Mouse (Mus musculus) hematopoietic stem cell, adult 5-6 weeks (primary cell): ENCODE data around the gene Cntnap1. TPM values are rescaled to one million over a fixed set of nuclear protein-coding genes. Genes with fewer than 3 reads are reported as not detected.

Experiments used
- total RNA-seq: library from RNA; stranded (forward); fragments of 172-1452, 232-1000 nt; gene quantifications from 2 replicates; pipeline ENCODE4 v1.2.3, GENCODE M21; 2017

Gene Cntnap1
- total RNA-seq, 1 experiment from 2014 or later = not detected

Other genes with a start within 250 kb of the Cntnap1 start
- 108 and 135 TPM in 2 replicates for gene Stat3, start 231.0 kb upstream of the Cntnap1 start, total RNA-seq
- 9.8 and 13.4 TPM in 2 replicates for gene Cavin1, start 199.6 kb upstream of the Cntnap1 start, total RNA-seq
- 7.5 and 32.6 TPM in 2 replicates for gene Atp6v0a1, start 161.1 kb upstream of the Cntnap1 start, total RNA-seq
- 16.4 and 20.6 TPM in 2 replicates for gene Naglu, start 100.5 kb upstream of the Cntnap1 start, total RNA-seq
- not detected in 2 replicates for gene Hsd17b1, start 92.1 kb upstream of the Cntnap1 start, total RNA-seq
- 20.0 and 21.7 TPM in 2 replicates for gene Coasy, start 88.0 kb upstream of the Cntnap1 start, total RNA-seq
- gene Mlx, start 83.2 kb upstream of the Cntnap1 start, total RNA-seq = 36.5 and 57.0 TPM in 2 replicates
- gene Psmc3ip, start 75.1 kb upstream of the Cntnap1 start, total RNA-seq = 34.5 and 60.5 TPM in 2 replicates
- gene Retreg3, start 50.6 kb upstream of the Cntnap1 start, total RNA-seq = 30.9 and 38.8 TPM in 2 replicates
- gene Tubg1, start 50.6 kb upstream of the Cntnap1 start, total RNA-seq = 30.0 and 47.4 TPM in 2 replicates
- gene Tubg2, start 14.6 kb upstream of the Cntnap1 start, total RNA-seq = not detected in 2 replicates
- 0.50 TPM in 1 of 2 replicates, not detected in the other for gene Plekhh3, start 828 bp downstream of the Cntnap1 start, total RNA-seq
- not detected in 2 replicates for gene Ccr10, start 4.9 kb downstream of the Cntnap1 start, total RNA-seq
- gene Ezh1, start 55.9 kb downstream of the Cntnap1 start, total RNA-seq = 38.1 and 45.0 TPM in 2 replicates
- 6.9 TPM in 1 of 2 replicates, not detected in the other for gene Ramp2, start 75.5 kb downstream of the Cntnap1 start, total RNA-seq
- 55.0 and 59.3 TPM in 2 replicates for gene Vps25, start 83.2 kb downstream of the Cntnap1 start, total RNA-seq
- 0.63 TPM in 1 of 2 replicates, not detected in the other for gene Wnk4, start 90.0 kb downstream of the Cntnap1 start, total RNA-seq
- 1.3 and 2.4 TPM in 2 replicates for gene Cntd1, start 108.5 kb downstream of the Cntnap1 start, total RNA-seq
- gene Coa3, start 108.6 kb downstream of the Cntnap1 start, total RNA-seq = 24.6 and 33.0 TPM in 2 replicates
- gene Becn1, start 131.8 kb downstream of the Cntnap1 start, total RNA-seq = 139 and 177 TPM in 2 replicates
- 101 and 128 TPM in 2 replicates for gene Psme3, start 145.7 kb downstream of the Cntnap1 start, total RNA-seq
- 1.1 and 2.6 TPM in 2 replicates for gene Aoc2, start 154.5 kb downstream of the Cntnap1 start, total RNA-seq
- gene Aoc3, start 160.1 kb downstream of the Cntnap1 start, total RNA-seq = 0.10 TPM in 1 of 2 replicates, not detected in the other
- gene G6pc, start 197.0 kb downstream of the Cntnap1 start, total RNA-seq = not detected in 2 replicates
- 46.5 and 52.0 TPM in 2 replicates for gene Aarsd1, start 247.1 kb downstream of the Cntnap1 start, total RNA-seq